Mouse (Mus musculus) hindbrain, embryonic 11.5 days (tissue): ENCODE measurements around the gene Gpank1. TPM values are rescaled to one million over a fixed set of nuclear protein-coding genes. Genes with fewer than 3 reads are reported as not detected.

Source experiments
- ATAC-seq: fragments of 200-750 bp; cut with Nextera tagmentation; 2 replicates; pipeline ENCODE4 v1.8.0; 2017; ENCODE audit warnings: mild to moderate bottlenecking, moderate TSS enrichment, moderate library complexity; ENCODE audit not compliant: low FRiP score
- DNase-seq: peaks from one replicate; pipeline ENCODE4 v3.0.0-alpha.2; 2015; ENCODE audit warnings: low spot score
- H3K27ac ChIP-seq: fragments of 300-500 bp; sonication (generic); 2 replicates; pipeline ENCODE4 v1.5.1; 2014; ENCODE audit warnings: mild to moderate bottlenecking, low read depth, low read length
- H3K27me3 ChIP-seq: fragments of 300-500 bp; sonication (generic); 2 replicates; pipeline ENCODE4 v1.6.1; 2014; ENCODE audit warnings: mild to moderate bottlenecking, low read length, moderate library complexity, mixed read lengths; ENCODE audit not compliant: control insufficient read depth, insufficient read depth
- H3K36me3 ChIP-seq: fragments of 300-500 bp; sonication (generic); 2 replicates; pipeline ENCODE4 v1.6.1; 2014; ENCODE audit warnings: mild to moderate bottlenecking, low read length, moderate library complexity, mixed read lengths; ENCODE audit not compliant: control insufficient read depth, insufficient read depth
- H3K4me1 ChIP-seq: fragments of 300-500 bp; sonication (generic); replicated peaks from 2 replicates; pipeline ENCODE4 v1.6.1; 2014; ENCODE audit warnings: low read length, mixed read lengths; ENCODE audit not compliant: control insufficient read depth, insufficient read depth
- H3K4me2 ChIP-seq: fragments of 300-500 bp; sonication (generic); replicated peaks from 2 replicates; pipeline ENCODE4 v1.6.1; 2014; ENCODE audit warnings: mild to moderate bottlenecking, low read depth, low read length
- H3K4me3 ChIP-seq: fragments of 300-500 bp; sonication (generic); 2 replicates; pipeline ENCODE4 v1.5.1; 2014; ENCODE audit warnings: low read depth, low read length
- H3K9ac ChIP-seq: fragments of 300-500 bp; sonication (generic); 2 replicates; pipeline ENCODE4 v1.6.1; 2014; ENCODE audit warnings: low read depth, low read length
- H3K9me3 ChIP-seq: fragments of 300-500 bp; sonication (generic); 2 replicates; pipeline ENCODE4 v1.6.1; 2016; ENCODE audit warnings: low read length; ENCODE audit not compliant: control insufficient read depth
- WGBS: fragments of 180-500 bp; shearing (Covaris S2); extraction: QIAGEN DNeasy Blood & Tissue Kit; methylation state at CpG from one replicate; pipeline ENCODE4 v1.1.7; 2014; 5-methylcytosine and 5-hydroxymethylcytosine counted together
- polyA plus RNA-seq: library from polyadenylated mRNA; unstranded; fragments of >200 nt; fragmentation: Nextera tagmentation; extraction: Ambion mirVana; gene quantifications from 2 replicates; pipeline ENCODE4 v1.2.1, GENCODE M21; 2014

Gene Gpank1
- polyA plus RNA-seq, 1 experiment from 2014 or later: 29.7 TPM

GRCm38 (mm10) chr17:35104754-35105153, 16.5 kb upstream of the Gpank1 start:
- H3K4me3 ChIP-seq: no peak overlapping the region
- no peaks in the 10 kb centered on the region for H3K4me1 ChIP-seq
- no peaks in the 10 kb centered on the region for H3K9me3 ChIP-seq
- H3K9ac ChIP-seq: no peak overlapping the region
- no peak for DNase-seq
- H3K27ac ChIP-seq: no peak overlapping the region
- WGBS: 78% methylated on average over 6 of the region's 6 CpGs
- no peak overlapping the region for H3K4me2 ChIP-seq
- ATAC-seq: no peak
- H3K27me3 ChIP-seq: no peaks in the 10 kb centered on the region
- H3K36me3 ChIP-seq: peaks cover 2% of the 10 kb centered on the region; the same call in 1 of the 2 replicates

GRCm38 (mm10) chr17:35105740-35106389, 15.4 kb upstream of the Gpank1 start:
- peak overlapping the region; percentile 12; the same call in 1 of the 2 replicates for H3K4me3 ChIP-seq
- no peaks in the 10 kb centered on the region for H3K27me3 ChIP-seq
- H3K27ac ChIP-seq: no peak overlapping the region
- WGBS: 23% methylated on average over 13 of the region's 13 CpGs
- peak; percentile 30; the same call in 1 of the 2 replicates for ATAC-seq
- H3K4me2 ChIP-seq: 0 out of 2 replicates have a peak overlapping the region, but pooled peaks have one; percentile 20
- H3K9me3 ChIP-seq: no peaks in the 10 kb centered on the region
- H3K36me3 ChIP-seq: peaks cover 2% of the 10 kb centered on the region; the same call in 1 of the 2 replicates
- no peaks in the 10 kb centered on the region for H3K4me1 ChIP-seq
- peak overlapping the region; percentile 60 for H3K9ac ChIP-seq
- DNase-seq: peak; percentile 56

GRCm38 (mm10) chr17:35106522-35106921, 14.7 kb upstream of the Gpank1 start:
- Histone ChIP-seq H3K4me2 (no peak overlapping the region), H3K4me3 (peak overlapping the region; percentile 12; the same call in 1 of the 2 replicates), H3K27me3 (no peaks in the 10 kb centered on the region), H3K9ac (peak overlapping the region; percentile 60; the same call in 1 of the 2 replicates), H3K4me1 (no peaks in the 10 kb centered on the region), H3K27ac (no peak overlapping the region), H3K36me3 (peaks cover 2% of the 10 kb centered on the region; the same call in 1 of the 2 replicates), H3K9me3 (no peaks in the 10 kb centered on the region)
- no peak; the same call in 1 of the 2 replicates for ATAC-seq
- 58% methylated on average over 3 of the region's 3 CpGs for WGBS
- DNase-seq: no peak

GRCm38 (mm10) chr17:35108097-35108496, 13.2 kb upstream of the Gpank1 start, which contains the start of gene Ly6g5c:
Gene Ly6g5c (plus strand): TSS chr17:35108279.
- H3K4me2 ChIP-seq: no peak within 1 kb of the TSS
- ATAC-seq: no peak
- H3K9me3 ChIP-seq: no peaks in the 10 kb centered on the region
- no peaks in the 10 kb centered on the region for H3K36me3 ChIP-seq
- H3K27me3 ChIP-seq: no peaks in the 10 kb centered on the region
- DNase-seq: no peak
- no peak within 1 kb of the TSS for H3K27ac ChIP-seq
- H3K4me3 ChIP-seq: no peak within 1 kb of the TSS
- WGBS: 89% methylated on average over 6 of the region's 6 CpGs
- no peak within 1 kb of the TSS for H3K9ac ChIP-seq
- H3K4me1 ChIP-seq: no peaks in the 10 kb centered on the region

- Histone ChIP-seq H3K4me2 (no peak overlapping the region), H3K27ac (no peak overlapping the region), H3K4me3 (no peak overlapping the region), H3K9ac (no peak overlapping the region), H3K36me3 (peaks cover 6% of the 10 kb centered on the region; the same call in 1 of the 2 replicates), H3K4me1 (no peaks in the 10 kb centered on the region), H3K9me3 (no peaks in the 10 kb centered on the region), H3K27me3 (no peaks in the 10 kb centered on the region)
- no peak for DNase-seq
- ATAC-seq: no peak
- WGBS: 74% methylated on average over 9 of the region's 9 CpGs
These were observed 9.5 kb upstream of the Gpank1 start for GRCm38 (mm10) chr17:35111774-35112173.

DNA sequence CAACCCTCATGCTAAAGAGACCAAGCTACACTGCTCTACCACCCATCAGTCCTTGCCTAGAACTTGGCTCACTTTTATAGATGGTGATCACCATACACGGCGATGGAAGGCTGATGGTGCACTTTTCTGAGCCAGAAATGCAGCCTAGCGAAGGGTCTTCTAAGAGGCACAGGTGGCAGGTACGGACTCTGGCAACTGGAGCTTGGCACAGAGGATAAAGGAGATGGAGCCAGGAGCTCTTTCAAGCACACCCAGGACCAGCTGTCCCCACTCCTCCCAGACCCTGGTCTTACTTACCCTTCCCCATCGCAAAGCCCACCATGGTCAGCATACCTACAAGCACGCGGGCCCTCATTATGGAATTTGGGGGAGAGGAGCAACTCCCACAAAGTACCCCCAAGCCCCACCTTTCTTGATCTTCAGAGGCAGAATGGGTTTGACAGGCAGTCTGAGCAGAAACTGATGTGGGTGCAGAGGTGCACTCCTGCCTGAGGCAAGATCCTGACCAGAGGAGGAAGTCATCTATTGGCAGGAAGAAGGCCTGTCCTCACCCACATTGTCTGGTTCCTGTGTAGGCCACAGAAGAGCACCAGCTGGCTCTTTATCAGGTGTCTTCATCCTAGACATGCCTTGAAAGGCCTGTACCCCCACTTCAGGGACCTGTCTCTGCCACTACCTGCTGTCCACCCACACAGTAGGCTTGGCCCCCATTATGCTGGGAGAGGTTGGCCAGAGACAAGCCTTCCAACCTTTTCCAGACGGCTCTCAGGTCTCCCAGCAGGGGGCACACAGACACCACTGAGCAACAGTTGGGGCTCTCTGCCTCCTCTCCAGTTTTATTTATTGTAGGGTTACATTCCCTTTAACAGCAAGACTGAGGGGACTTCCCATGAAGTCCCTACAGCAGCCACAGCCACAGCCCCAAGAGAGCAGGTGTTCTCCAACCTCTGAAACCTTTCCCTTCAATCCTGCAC, 5.9 kb upstream of the Gpank1 start, which contains the start of gene Ly6g5b:
Gene Ly6g5b, minus strand, starts transcription at position 383 of the 974 bp plus-strand sequence.
- ATAC-seq (no peak), DNase-seq (peak; percentile 18)
- Histone ChIP-seq H3K27me3 (no peaks in the 10 kb centered on the region), H3K27ac (no peak within 1 kb of the TSS), H3K4me3 (no peak within 1 kb of the TSS), H3K9ac (no peak within 1 kb of the TSS), H3K4me1 (no peaks in the 10 kb centered on the region; the same call in 1 of the 2 replicates), H3K36me3 (peaks cover 11% of the 10 kb centered on the region; the same call in 1 of the 2 replicates), H3K9me3 (no peaks in the 10 kb centered on the region), H3K4me2 (no peak within 1 kb of the TSS)
- WGBS: 87% methylated on average over 8 of the region's 8 CpGs

GRCm38 (mm10) chr17:35120745-35121142, 511 bp upstream of the Gpank1 start:
- peak overlapping the region; percentile 94 for H3K9ac ChIP-seq
- H3K27me3 ChIP-seq: no peaks in the 10 kb centered on the region
- WGBS: under 1% methylated on average over 33 of the region's 33 CpGs
- no peak; the same call in 1 of the 2 replicates for ATAC-seq
- H3K9me3 ChIP-seq: no peaks in the 10 kb centered on the region
- peak overlapping the region; percentile 54 for H3K27ac ChIP-seq
- no peaks in the 10 kb centered on the region; the same call in 1 of the 2 replicates for H3K4me1 ChIP-seq
- peak overlapping the region; percentile 97 for H3K4me3 ChIP-seq
- peaks cover 9% of the 10 kb centered on the region; the same call in 1 of the 2 replicates for H3K36me3 ChIP-seq
- H3K4me2 ChIP-seq: peak overlapping the region; percentile 97
- DNase-seq: no peak

- H3K9me3 ChIP-seq: no peaks in the 10 kb centered on the region
- peaks cover 2% of the 10 kb centered on the region; the same call in 1 of the 2 replicates for H3K4me1 ChIP-seq
- peak within 1 kb of the TSS; percentile 85 for H3K27ac ChIP-seq
- H3K4me2 ChIP-seq: peak within 1 kb of the TSS; percentile 97
- ATAC-seq (no peak), DNase-seq (peak; percentile 75)
- peak within 1 kb of the TSS; percentile 94 for H3K9ac ChIP-seq
- no peaks in the 10 kb centered on the region for H3K27me3 ChIP-seq
- peaks cover 5% of the 10 kb centered on the region; the same call in 1 of the 2 replicates for H3K36me3 ChIP-seq
- peak within 1 kb of the TSS; percentile 97 for H3K4me3 ChIP-seq
- under 1% methylated on average over 19 of the region's 19 CpGs for WGBS
These were observed 632 bp downstream of the Gpank1 start, which contains the start of gene Csnk2b for GRCm38 (mm10) chr17:35121871-35122303. Gene Csnk2b (minus strand): TSS chr17:35122053.
